Mouse (Mus musculus): ENCODE measurements around the gene Rcan1.

- no peak for TF ChIP-seq GATA1 (IDR thresholded peaks at IDR 0.05; ENCODE audit: borderline replicate concordance, low read length)
- no peak for TF ChIP-seq FLI1 (IDR thresholded peaks at IDR 0.05; ENCODE audit: low read length)
These were observed 4.8 kb downstream of the Rcan1 start for GRCm38 (mm10) chr16:92465642-92466526.
